Mouse (Mus musculus): ENCODE measurements around the gene H2-Eb2. TPM values are rescaled to one million over a fixed set of nuclear protein-coding genes. Genes with fewer than 3 reads are reported as not detected.

H2-Eb2 gene
- polyA plus RNA-seq (2012; rRNA removed): 2.6 and 3.1 TPM in 2 replicates

GRCm38 (mm10) chr17:34325436-34325835 is at the start of gene H2-Eb2:
Gene H2-Eb2, plus strand, starts transcription at chr17:34325665.
- WGBS: 52% methylated on average over 4 of the region's 4 CpGs
- DNase-seq (ENCODE audit: low read depth, low spot score): no peak

- WGBS: 79% methylated on average over 1 of the region's 1 CpGs
- no peak for DNase-seq (ENCODE audit: low read depth, low spot score)
Measured at GRCm38 (mm10) chr17:34280499-34281038, 44.9 kb upstream of the H2-Eb2 start.

GRCm38 (mm10) chr17:34281836-34282235 is 43.6 kb upstream of the H2-Eb2 start:
- DNase-seq (ENCODE audit: low read depth, low spot score): no peak
- 50% methylated on average over 1 of the region's 1 CpGs for WGBS

GRCm38 (mm10) chr17:34285371-34285770 is 40.1 kb upstream of the H2-Eb2 start:
- DNase-seq (ENCODE audit: low read depth, low spot score): no peak
- WGBS: 77% methylated on average over 4 of the region's 4 CpGs

GRCm38 (mm10) chr17:34285848-34286247 is 39.6 kb upstream of the H2-Eb2 start:
- WGBS: 23% methylated on average over 4 of the region's 4 CpGs

GRCm38 (mm10) chr17:34286501-34286900 is 39.0 kb upstream of the H2-Eb2 start:
- no peak for DNase-seq (ENCODE audit: low read depth, low spot score)
- WGBS: 80% methylated on average over 5 of the region's 5 CpGs

More at GRCm38 (mm10) chr17:34285848-34286247, 39.6 kb upstream of the H2-Eb2 start:
- DNase-seq (ENCODE audit: low read depth, low spot score): no peak

- WGBS: 60% methylated on average over 6 of the region's 6 CpGs
- no peak for DNase-seq (ENCODE audit: low read depth, low spot score)
Measured at GRCm38 (mm10) chr17:34286999-34287398, 38.5 kb upstream of the H2-Eb2 start.

- WGBS: 16% methylated on average over 8 of the region's 8 CpGs
- no peak for DNase-seq (ENCODE audit: low read depth, low spot score)
Measured at GRCm38 (mm10) chr17:34287648-34288047, 37.8 kb upstream of the H2-Eb2 start, which contains the start of gene H2-Aa. Gene H2-Aa, minus strand, starts transcription at chr17:34287823.

- 60% methylated on average over 3 of the region's 3 CpGs for WGBS
- no peak for DNase-seq (ENCODE audit: low read depth, low spot score)
Measured at GRCm38 (mm10) chr17:34288131-34288530, 37.3 kb upstream of the H2-Eb2 start.

- DNase-seq (ENCODE audit: low read depth, low spot score): no peak
- 15% methylated on average over 8 of the region's 8 CpGs for WGBS
Measured at GRCm38 (mm10) chr17:34291609-34292008, 33.9 kb upstream of the H2-Eb2 start.

- DNase-seq (ENCODE audit: low read depth, low spot score): no peak
- whole genome bisulfite sequencing: 86% methylated on average over 4 of the region's 4 CpGs
Measured at GRCm38 (mm10) chr17:34292570-34292969, 32.9 kb upstream of the H2-Eb2 start.

- no peak for DNase-seq (ENCODE audit: low read depth, low spot score)
- WGBS: 24% methylated on average over 2 of the region's 2 CpGs
Measured at GRCm38 (mm10) chr17:34293533-34293932, 31.9 kb upstream of the H2-Eb2 start.

- no peak for DNase-seq (ENCODE audit: low read depth, low spot score)
- 69% methylated on average over 4 of the region's 4 CpGs for WGBS
Measured at GRCm38 (mm10) chr17:34294249-34294648, 31.2 kb upstream of the H2-Eb2 start.

- DNase-seq (ENCODE audit: low read depth, low spot score): no peak
Measured at GRCm38 (mm10) chr17:34295307-34295706, 30.2 kb upstream of the H2-Eb2 start.

- 23% methylated on average over 23 of the region's 23 CpGs for WGBS
- DNase-seq (ENCODE audit: low read depth, low spot score): no peak
Measured at GRCm38 (mm10) chr17:34295891-34296794, 29.3 kb upstream of the H2-Eb2 start.

GRCm38 (mm10) chr17:34299356-34299755 is 26.1 kb upstream of the H2-Eb2 start:
- DNase-seq (ENCODE audit: low read depth, low spot score): no peak
- 80% methylated on average over 3 of the region's 3 CpGs for WGBS

GRCm38 (mm10) chr17:34300071-34300470 is 25.4 kb upstream of the H2-Eb2 start:
- DNase-seq (ENCODE audit: low read depth, low spot score): no peak
- 82% methylated on average over 8 of the region's 8 CpGs for WGBS

- DNase-seq (ENCODE audit: low read depth, low spot score): no peak
- 39% methylated on average over 23 of the region's 23 CpGs for WGBS
Measured at GRCm38 (mm10) chr17:34300691-34301566, 24.5 kb upstream of the H2-Eb2 start.

GRCm38 (mm10) chr17:34301670-34302190 is 23.7 kb upstream of the H2-Eb2 start:
- no peak for DNase-seq (ENCODE audit: low read depth, low spot score)
- 91% methylated on average over 4 of the region's 4 CpGs for WGBS

- 86% methylated on average over 2 of the region's 2 CpGs for WGBS
- no peak for DNase-seq (ENCODE audit: low read depth, low spot score)
Measured at GRCm38 (mm10) chr17:34303789-34304188, 21.7 kb upstream of the H2-Eb2 start.

All from large intestine, adult 2 months (tissue).